Mouse (Mus musculus) embryonic facial prominence, embryonic 11.5 days (tissue): ENCODE data around the gene 5430403G16Rik. TPM values are rescaled to one million over a fixed set of nuclear protein-coding genes. Genes with fewer than 3 reads are reported as not detected.
"Not testable (repeated sequence)": the region's sequence is repeated elsewhere in the genome, so short reads cannot be mapped to it uniquely, and the experiment has no call there.

Experiments used
- ATAC-seq: fragments of 200-750 bp; cut with Nextera tagmentation; replicated peaks from 2 replicates; pipeline ENCODE4 v1.8.0; 2017; ENCODE audit warnings: low read depth; ENCODE audit not compliant: insufficient number of reproducible peaks, low FRiP score, low TSS enrichment
- DNase-seq: peaks from one replicate; pipeline ENCODE4 v3.0.0-alpha.2; 2015; ENCODE audit warnings: low spot score
- H3K27ac ChIP-seq: fragments of 300-500 bp; sonication (generic); replicated peaks from 2 replicates; pipeline ENCODE4 v1.5.1; 2014; ENCODE audit warnings: mild to moderate bottlenecking, low read depth, low read length, control low read depth
- H3K27me3 ChIP-seq: fragments of 300-500 bp; sonication (generic); 2 replicates; pipeline ENCODE4 v1.6.1; 2014; ENCODE audit warnings: mild to moderate bottlenecking, low read length, moderate library complexity, mixed read lengths; ENCODE audit not compliant: control insufficient read depth, insufficient read depth
- H3K36me3 ChIP-seq: fragments of 300-500 bp; sonication (generic); replicated peaks from 2 replicates; pipeline ENCODE4 v1.6.1; 2014; ENCODE audit warnings: low read depth, mild to moderate bottlenecking, low read length, moderate library complexity, mixed read lengths; ENCODE audit not compliant: control insufficient read depth, insufficient read depth
- H3K4me1 ChIP-seq: fragments of 300-500 bp; sonication (generic); 2 replicates; pipeline ENCODE4 v1.6.1; 2014; ENCODE audit warnings: low read length, mixed read lengths; ENCODE audit not compliant: control insufficient read depth, insufficient read depth
- H3K4me2 ChIP-seq: fragments of 300-500 bp; sonication (generic); 2 replicates; pipeline ENCODE4 v1.6.1; 2014; ENCODE audit warnings: low read depth, mild to moderate bottlenecking, control low read depth, low read length, moderate library complexity
- H3K4me3 ChIP-seq: fragments of 300-500 bp; sonication (generic); 2 replicates; pipeline ENCODE4 v1.5.1; 2014; ENCODE audit warnings: low read depth, low read length, control low read depth
- H3K9ac ChIP-seq: fragments of 300-500 bp; sonication (generic); replicated peaks from 2 replicates; pipeline ENCODE4 v1.6.1; 2014; ENCODE audit warnings: mild to moderate bottlenecking, control low read depth, low read length
- H3K9me3 ChIP-seq: fragments of 300-500 bp; sonication (generic); replicated peaks from 2 replicates; pipeline ENCODE4 v1.6.1; 2016; ENCODE audit warnings: mild to moderate bottlenecking, low read length, inconsistent platforms, mixed read lengths; ENCODE audit not compliant: control insufficient read depth
- WGBS: fragments of 180-500 bp; shearing (Covaris S2); extraction: QIAGEN DNeasy Blood & Tissue Kit; methylation state at CpG from one replicate; pipeline ENCODE4 v1.1.7; 2014; 5-methylcytosine and 5-hydroxymethylcytosine counted together
- polyA plus RNA-seq: library from polyadenylated mRNA; unstranded; fragments of >200 nt; fragmentation: Nextera tagmentation; extraction: Ambion mirVana; gene quantifications from 2 replicates; pipeline ENCODE4 v1.2.1, GENCODE M21; 2014

5430403G16Rik gene
- polyA plus RNA-seq, result 2.8 and 3.1 TPM in 2 replicates

GRCm38 (mm10) chr5:109690537-109691201, at the start of gene 5430403G16Rik:
Gene 5430403G16Rik (minus strand): TSS chr5:109691041.
- peak; percentile 88 for DNase-seq
- ATAC-seq, result peak; percentile 99
- Histone ChIP-seq H3K4me3 (peak within 1 kb of the TSS; percentile 56), H3K9ac (peak within 1 kb of the TSS; percentile 68), H3K4me2 (peak within 1 kb of the TSS; percentile 52), H3K27ac (peak within 1 kb of the TSS; percentile 22; the same call in 1 of the 2 replicates)
- WGBS, result 0% methylated on average over 26 of the region's 26 CpGs
- H3K27me3 ChIP-seq, H3K9me3 ChIP-seq, H3K36me3 ChIP-seq, H3K4me1 ChIP-seq: not testable (repeated sequence)

GRCm38 (mm10) chr5:109717341-109717740, 26.5 kb upstream of the 5430403G16Rik start:
- WGBS, result 71% methylated on average over 3 of the region's 3 CpGs
- not testable (repeated sequence) for ATAC-seq, H3K9me3 ChIP-seq, H3K9ac ChIP-seq, H3K27me3 ChIP-seq, H3K4me1 ChIP-seq, H3K4me3 ChIP-seq, DNase-seq, H3K36me3 ChIP-seq, H3K27ac ChIP-seq, H3K4me2 ChIP-seq

- not testable (repeated sequence) for H3K27ac ChIP-seq, DNase-seq, H3K4me1 ChIP-seq, H3K4me2 ChIP-seq, H3K9me3 ChIP-seq, H3K36me3 ChIP-seq, H3K27me3 ChIP-seq, H3K9ac ChIP-seq
- H3K4me3 ChIP-seq, result peak overlapping the region; percentile 56
- 60% methylated on average over 5 of the region's 5 CpGs for WGBS
- 0 out of 2 replicates have a peak, but pooled peaks have one; percentile 7 for ATAC-seq
Measured at GRCm38 (mm10) chr5:109691205-109691965, 544 bp upstream of the 5430403G16Rik start.

- 63% methylated on average over 4 of the region's 4 CpGs for WGBS
- Histone ChIP-seq H3K27ac (no peak overlapping the region), H3K27me3 (no peaks in the 10 kb centered on the region), H3K4me2 (no peak overlapping the region), H3K9me3 (no peaks in the 10 kb centered on the region), H3K36me3 (no peaks in the 10 kb centered on the region), H3K4me1 (no peaks in the 10 kb centered on the region), H3K9ac (no peak overlapping the region), H3K4me3 (no peak overlapping the region)
- ATAC-seq (no peak), DNase-seq (no peak)
Measured at GRCm38 (mm10) chr5:109682921-109683320, 7.9 kb downstream of the 5430403G16Rik start.

Other genes with a start within 250 kb of the 5430403G16Rik start
- 1.9 and 2.6 TPM in 2 replicates for gene Crlf2, start 132.0 kb downstream of the 5430403G16Rik start, polyA plus RNA-seq
- 11.6 and 13.2 TPM in 2 replicates for gene 4930522L14Rik, start 60.8 kb upstream of the 5430403G16Rik start, polyA plus RNA-seq
- 0.35 and 0.98 TPM in 2 replicates for gene Gm15446, start 232.4 kb upstream of the 5430403G16Rik start, polyA plus RNA-seq